Mouse (Mus musculus) heart, adult 2 months (tissue): ENCODE data around the gene Gpcpd1.

Experiments used
- CTCF ChIP-seq: fragments of 200-600 bp; IDR thresholded peaks from 2 replicates; pipeline ENCODE4 v1.8.1; 2022; ENCODE audit warnings: antibody characterized with exemption, mild to moderate bottlenecking, moderate library complexity
- EP300 ChIP-seq: fragments of 200-500 bp; IDR thresholded peaks from 2 replicates; pipeline ENCODE4 v1.6.1; 2011; ENCODE audit warnings: low read depth, low read length, control low read depth; ENCODE audit not compliant: insufficient read depth
- POLR2A ChIP-seq: fragments of 200-500 bp; IDR thresholded peaks from 2 replicates; pipeline ENCODE4 v1.6.1; 2011; ENCODE audit warnings: mild to moderate bottlenecking, low read depth, low read length, control low read depth; ENCODE audit not compliant: insufficient read depth

GRCm38 (mm10) chr2:132497412-132498135, 90.0 kb downstream of the Gpcpd1 start:
- TF ChIP-seq POLR2A (no peak), CTCF (peak; percentile 54), EP300 (no peak)
